Mouse (Mus musculus): ENCODE results near the gene Pogk. TPM values are rescaled to one million over a fixed set of nuclear protein-coding genes. Genes with fewer than 3 reads are reported as not detected.

The Pogk gene
- total RNA-seq (2021), result 10 to 100 TPM; 34.9 to 36.0 TPM
- long read RNA-seq, full-length matches to known transcripts, result 4 of 10 reads
- long read RNA-seq, partial matches to known transcripts, result 0 of 10 reads
- long read RNA-seq, other reads (novel, unspliced or antisense), result 6 of 10 reads

DNA sequence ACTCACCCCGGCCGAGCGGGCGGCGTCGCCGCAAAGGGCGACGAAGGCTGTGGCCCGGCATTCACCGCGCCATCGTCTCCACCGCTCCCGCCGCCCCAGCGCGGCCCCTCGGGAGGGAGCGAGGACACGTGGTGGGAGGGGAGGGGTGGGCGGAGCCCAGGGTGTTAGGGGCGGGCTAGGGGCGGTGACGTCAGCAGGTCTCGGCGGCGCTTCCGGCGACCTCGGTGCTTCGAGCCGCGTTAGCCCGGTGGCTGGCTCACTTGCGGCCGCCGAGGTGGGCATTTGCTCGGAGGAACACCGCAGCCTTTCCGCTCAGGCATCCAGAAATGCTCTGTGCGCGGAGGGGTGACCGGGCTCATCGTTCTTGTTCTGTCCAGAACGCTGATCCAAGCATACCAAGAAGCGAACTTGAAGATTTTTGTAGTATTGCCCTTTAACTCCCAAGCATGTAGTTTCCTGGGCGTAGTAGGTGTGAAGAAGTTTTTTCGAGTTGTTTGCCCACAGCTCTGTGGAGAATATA, at the start of gene Pogk:
Gene Pogk (minus strand): TSS at position 163 of the 520 bp plus-strand sequence.
- peak; percentile 46 to 80 for DNase-seq (ENCODE audit: low spot score in 2 of 2)

DNA sequence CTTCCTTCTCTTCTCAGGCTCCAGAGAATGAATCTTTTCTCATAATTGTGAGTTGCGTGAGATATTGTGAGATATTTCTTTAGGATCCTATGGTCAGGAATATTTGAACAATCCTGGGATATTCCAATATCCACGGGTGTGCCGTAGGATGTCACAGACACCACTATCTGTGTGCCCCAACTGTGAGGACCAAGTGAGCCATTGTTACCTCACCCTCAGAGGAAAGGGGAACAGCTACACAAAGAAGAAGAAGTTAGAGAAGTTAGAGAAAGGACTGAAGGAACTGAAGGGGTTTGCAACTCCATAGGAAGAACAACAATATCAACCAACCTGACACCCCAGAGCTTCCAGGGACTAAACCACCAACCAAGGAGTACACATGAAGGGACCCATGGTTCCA, 32.3 kb upstream of the Pogk start:
- DNase-seq (ENCODE audit: low spot score in 2 of 2), result no peak

DNA sequence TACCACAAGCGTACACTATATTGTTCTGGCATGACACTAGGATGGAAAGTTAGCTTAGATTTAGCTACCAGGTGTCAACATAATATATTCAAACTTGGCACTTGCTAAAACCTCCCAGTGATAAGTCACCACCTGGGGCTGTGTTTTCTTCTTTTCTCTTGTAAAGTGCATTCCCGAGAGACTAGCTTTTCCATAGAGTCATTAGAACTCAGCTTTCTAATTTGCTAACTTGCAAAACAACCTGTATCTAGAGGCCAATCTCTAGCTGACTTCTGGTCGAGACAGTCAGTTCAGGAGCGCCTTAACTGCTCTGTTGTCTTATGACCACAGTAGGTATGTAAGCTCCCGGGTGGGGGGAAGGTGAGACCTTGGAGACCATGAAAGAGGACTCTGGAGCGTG, 29.8 kb upstream of the Pogk start:
- DNase-seq (ENCODE audit: low spot score in 2 of 2), result no peak

DNA sequence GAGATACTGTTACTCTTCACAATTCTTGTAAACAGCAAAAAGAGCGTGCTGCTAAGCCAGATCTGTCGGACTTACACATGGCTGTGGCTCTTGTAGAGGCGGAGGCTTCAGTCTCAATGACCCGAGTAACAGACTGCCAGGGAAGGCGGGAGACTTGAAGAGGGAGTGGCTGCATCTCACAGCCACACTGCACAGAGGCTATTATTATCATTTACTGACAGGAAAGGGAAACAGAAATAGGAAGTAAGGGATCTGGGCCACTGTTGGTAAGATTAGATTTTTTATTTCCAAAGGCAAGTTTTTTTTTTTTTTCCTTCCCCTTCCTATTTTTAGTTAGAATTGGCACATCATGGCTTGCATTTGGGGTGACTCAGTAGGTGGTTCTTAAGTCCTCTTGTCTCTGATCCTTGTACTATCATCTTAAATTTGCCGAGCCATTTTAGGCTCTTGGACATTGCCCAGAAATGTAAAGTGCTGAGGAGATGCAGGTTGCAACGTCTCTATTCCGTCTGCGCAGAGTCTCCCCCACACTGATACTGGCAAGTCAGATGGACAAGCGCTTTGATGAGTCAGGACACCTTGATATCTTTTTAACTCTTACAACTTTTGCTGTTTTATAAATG, 20.3 kb upstream of the Pogk start:
- no peak for DNase-seq (ENCODE audit: low spot score in 2 of 2)

DNA sequence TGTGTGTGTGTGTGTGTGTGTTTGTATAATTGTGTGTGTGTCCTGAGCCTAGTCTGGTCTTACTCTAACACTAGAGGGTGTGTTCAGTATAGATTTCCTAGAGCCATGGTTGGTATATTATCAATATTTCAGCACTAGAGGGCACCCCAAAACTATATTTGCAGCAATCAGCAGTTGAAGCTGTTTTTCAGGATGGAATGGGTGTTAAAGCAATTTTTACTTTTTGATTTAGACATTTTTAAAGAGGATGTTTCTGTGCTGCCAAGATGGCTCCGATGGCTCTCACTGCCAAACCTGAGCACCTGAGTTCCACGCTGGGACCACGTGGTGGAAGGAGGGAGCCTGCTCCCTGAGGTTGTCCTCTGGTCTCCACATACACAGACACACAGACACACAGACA, 19.4 kb upstream of the Pogk start:
- DNase-seq (ENCODE audit: low spot score in 2 of 2), result peak in 1 of 2 experiments; percentile 71

DNA sequence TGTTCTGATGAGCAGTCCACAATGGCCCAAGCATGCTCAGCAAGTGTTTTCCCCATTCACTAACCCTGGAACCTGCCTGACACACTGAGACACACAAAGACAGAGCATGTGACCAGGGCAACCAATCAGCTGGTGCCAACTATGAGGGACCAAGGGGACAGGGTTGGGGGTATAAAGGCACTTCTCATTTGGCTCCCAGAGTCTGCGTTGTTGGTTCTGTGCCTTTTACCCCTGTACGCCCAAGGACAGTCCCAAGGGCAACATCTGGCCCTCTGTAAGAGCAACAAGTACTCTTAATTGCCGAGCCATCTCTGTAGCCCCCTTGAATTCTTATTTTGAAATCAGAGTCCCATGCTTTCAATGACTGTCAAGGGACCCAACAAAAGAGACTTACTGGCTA, 2.6 kb upstream of the Pogk start:
- no peak for DNase-seq (ENCODE audit: low spot score in 2 of 2)

DNA sequence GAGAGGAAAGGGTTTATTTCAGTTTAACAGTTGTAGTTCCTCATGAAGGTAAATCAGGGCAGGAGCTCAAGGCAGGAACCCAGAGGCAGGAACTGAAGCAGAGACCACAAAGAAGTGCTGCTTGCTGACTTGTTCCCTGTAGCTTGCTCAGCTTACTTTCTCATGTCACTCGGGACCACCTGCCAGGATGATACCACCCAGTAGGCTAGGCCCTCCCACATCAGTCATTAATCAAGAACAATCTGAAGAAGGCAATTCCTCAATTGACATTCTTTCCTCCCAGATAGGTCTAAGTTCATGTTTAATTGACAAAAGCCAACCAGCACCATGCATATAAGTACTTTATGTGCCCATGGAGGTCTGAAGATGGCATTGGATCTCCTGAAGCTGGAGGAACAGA, 1.9 kb upstream of the Pogk start:
- no peak for DNase-seq (ENCODE audit: low spot score in 2 of 2)

DNA sequence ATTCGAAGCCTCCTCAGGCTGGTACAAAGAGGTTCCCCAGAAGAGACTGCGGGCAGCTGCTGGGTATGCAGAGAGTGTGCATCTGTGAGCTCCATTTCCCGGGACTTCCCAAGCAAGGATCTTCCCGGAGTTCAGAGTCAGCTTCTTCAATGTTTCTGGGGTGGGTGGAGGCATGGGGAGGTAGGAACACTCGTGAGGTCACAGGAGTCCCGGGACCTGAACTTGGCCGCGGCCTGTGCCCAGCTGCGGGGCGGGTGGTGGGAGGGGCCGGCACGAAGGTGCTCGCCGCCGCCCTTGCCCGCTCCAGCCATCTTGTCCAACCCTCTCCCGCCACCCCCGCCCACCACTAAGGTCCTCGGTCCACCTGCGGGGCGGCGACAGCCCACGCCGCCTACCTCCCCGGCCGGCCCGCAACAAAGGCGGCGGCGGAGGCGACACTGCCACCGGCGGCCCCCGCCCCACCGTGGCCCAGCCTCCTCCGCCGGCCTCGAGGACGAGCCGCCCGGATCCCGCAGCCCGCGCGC, 424 bp downstream of the Pogk start:
- peak in 1 of 2 experiments; percentile 20 for DNase-seq (ENCODE audit: low spot score in 2 of 2)

DNA sequence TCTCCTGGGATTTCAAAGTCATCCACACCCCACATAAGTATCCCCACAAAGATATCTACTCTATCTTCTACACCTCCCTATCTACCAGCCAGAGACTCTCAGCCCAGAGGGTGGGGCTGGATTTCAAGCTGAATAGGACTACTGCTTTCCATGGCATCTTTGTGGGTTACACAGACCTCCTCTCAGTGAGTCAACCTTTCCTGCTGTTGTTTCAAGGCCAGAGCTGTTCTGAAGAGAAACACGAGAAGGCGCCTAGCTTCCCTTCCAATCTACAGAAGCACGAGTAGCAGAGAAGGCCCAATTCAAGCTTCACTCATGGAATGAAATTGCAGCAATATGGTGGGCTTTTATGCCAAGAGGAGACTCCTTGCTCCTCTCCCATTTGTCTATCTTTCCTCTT, 5.8 kb downstream of the Pogk start:
- no peak for DNase-seq (ENCODE audit: low spot score in 2 of 2)

DNA sequence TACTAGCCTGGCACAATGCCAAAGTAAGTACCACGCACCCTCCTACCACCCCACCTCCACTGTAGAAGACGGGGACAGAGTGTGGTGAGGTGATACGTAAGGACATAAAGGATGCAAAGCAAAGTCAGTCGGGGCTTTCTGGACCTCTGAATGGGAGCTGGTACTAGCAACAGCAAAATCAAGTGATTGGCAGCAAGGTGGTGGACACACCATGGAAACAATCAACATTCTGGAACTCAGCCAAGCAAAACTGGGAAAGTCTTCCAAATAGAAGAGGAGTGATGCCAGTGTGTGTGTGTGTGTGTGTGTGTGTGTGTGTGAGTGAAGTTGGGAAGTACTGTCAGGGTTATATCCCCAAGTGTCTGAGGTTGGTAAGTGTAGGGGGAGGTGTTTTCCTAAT, 7.7 kb downstream of the Pogk start:
- peak in 1 of 2 experiments; percentile 56 for DNase-seq (ENCODE audit: low spot score in 2 of 2)

DNA sequence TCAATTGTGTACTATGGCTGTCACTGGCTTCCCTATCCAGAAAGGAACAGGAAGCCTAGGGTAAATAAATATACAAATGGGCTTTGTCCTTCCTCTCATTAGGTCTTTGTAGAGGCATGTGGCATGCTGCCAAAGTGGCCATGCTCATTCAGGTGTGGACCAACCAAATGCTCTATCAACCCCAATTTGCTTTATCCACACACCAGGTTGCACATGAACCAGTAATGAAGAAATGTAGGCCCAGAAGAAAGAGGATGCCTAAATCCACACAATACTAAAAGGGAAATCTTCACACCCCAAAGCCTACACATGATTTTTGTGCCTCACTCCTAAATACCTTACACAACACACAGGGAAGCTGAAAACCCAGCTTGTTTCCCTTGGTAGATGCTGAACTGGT, 8.2 kb downstream of the Pogk start:
- DNase-seq (ENCODE audit: low spot score in 2 of 2), result no peak

DNA sequence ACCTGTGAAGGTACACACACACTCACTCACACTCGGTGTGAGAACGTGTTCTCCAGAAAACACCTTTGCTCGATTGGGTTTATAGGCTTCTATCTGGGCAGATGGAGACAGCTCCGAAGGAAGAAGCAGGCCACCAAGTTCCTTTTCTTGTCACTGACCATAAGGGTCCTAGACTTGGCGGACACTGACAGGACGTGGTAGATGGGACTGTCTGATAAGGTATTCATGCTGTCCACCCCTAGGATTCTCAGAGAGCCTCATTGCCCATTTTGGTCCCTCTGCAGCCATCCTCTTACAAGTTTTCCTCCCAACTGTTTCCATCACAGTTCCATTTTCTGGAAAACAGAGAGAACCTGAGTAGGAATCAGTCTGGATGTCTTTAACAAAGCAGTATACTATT, 13.3 kb downstream of the Pogk start:
- no peak for DNase-seq (ENCODE audit: low spot score in 2 of 2)

DNA sequence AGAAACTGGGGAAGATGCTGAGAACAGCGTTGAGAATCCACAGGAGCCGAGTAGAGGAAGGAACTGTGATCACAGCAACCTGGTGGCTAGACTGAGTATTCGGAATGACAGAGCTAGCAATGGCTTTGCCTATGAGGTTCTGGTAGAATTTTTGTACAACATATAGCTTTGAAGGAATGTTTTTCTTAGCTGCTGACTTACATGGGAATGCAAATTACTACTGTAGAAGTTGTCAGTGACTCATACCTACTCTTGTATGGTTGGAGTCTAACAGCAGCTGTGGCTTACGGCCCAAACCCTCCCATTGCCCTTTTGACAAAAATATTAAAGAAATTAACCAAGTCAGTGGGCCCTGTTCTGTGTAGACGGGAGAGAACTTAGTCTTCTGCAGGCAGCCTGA, 14.0 kb downstream of the Pogk start:
- DNase-seq (ENCODE audit: low spot score in 2 of 2), result no peak

DNA sequence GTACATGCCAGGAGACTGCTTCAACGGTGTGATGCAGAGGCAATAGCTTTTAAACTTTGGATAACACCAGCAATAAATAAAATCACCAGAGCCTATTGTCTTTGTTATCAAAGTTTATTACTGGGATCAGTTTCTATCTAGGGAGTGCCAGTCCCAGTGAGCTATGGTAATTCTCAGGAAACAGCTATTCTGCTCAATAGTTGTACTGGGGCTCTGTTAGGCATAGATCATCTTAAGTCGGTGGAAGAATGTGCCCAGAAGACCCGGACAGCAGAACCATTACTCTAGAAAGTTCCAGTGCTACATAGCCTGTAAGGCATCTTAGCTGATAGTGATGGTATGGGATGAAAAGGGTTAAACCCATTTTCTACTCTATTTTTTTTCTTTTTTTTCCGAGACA, 14.9 kb downstream of the Pogk start:
- no peak for DNase-seq (ENCODE audit: low spot score in 2 of 2)

DNA sequence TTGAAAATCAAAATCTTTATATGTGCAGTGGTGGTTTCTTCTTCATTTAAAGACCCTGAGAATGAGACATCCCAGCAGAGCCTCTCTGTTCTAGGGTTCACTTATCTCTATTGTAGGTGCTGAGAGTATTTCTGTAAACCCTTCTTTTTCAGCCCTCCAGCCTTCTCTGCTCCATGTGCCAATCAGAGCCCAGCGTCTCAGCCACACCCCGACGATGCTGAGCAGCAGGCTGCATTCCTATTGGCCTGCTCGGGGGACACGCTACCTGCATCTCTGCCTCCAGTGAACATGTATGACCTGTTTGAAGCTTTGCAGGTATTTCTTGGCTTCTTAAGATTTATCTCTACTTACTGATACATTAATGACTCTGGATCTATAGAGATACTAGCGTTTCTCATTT, 18.0 kb downstream of the Pogk start:
- DNase-seq (ENCODE audit: low spot score in 2 of 2), result no peak

DNA sequence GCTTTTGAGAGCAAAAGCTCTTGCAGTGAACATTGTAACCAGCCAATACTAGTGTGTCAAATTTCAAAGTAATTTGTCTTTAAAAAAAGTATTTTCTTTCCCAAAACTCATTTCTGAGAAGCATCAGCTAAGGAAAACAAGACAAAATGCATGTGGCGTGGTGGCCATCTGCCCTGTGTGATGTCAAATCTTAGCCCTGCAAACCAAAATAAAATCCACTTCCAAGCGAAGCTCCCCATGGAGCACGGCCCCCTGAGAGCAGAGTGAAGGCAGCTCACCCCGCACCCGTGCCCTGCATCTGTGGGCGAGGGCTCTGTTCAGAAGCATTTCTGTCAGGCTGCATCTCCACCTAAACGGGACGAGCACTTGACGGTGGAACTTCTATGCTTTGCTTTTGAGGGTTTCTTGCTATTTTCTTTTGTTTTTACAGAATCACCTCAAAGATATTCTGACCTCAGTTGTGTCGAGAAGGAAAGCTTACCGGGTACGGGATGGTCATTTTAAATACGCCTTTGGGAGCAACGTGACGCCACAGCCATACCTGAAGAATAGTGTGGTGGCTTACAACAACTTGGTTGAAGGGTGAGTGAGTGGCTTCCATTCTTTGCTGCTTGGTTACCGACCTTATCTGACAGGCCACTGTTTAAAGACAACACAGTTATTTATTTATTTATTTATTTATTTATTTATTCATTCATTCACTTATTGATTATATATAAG, 20.1 kb downstream of the Pogk start:
- DNase-seq (ENCODE audit: low spot score in 2 of 2), result no peak

DNA sequence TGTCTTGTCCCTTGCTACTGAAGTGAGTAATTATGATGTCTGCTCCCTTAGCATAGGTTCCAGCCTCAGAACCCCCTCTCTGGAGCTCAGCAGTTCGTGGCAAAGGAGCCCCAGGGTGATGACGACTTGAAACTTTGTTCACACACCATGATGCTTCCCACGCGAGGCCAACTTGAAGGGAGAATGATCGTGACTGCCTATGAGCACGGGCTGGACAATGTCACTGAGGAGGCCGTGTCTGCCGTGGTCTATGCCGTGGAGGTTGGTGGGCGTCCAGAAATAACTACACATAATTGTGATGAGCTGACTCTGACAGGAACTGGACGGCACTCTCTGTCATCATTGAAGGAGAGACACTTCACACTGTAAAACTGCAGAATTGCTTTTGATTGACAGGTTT, 21.2 kb downstream of the Pogk start:
- no peak for DNase-seq (ENCODE audit: low spot score in 2 of 2)

DNA sequence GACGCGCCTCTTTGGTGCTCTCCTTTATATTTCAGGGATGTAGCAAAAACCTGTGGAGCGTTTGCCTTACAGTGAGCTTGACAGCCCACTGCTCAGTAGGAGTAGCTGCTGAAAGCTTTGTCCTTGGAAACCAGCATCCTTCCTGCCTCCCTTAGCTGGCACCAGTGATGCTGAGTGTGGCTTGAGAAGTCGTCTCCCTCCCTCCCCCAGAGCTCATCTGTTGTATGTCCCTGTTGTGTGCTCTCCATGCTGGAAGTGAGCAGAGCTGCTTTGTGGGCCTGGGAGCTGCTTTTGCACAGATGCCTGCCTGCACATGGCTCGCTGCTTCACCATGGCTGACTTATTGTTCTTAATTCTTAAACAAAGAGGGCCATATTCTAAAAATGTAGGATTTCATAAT, 24.2 kb downstream of the Pogk start:
- peak; percentile 42 to 67 for DNase-seq (ENCODE audit: low spot score in 2 of 2)

DNA sequence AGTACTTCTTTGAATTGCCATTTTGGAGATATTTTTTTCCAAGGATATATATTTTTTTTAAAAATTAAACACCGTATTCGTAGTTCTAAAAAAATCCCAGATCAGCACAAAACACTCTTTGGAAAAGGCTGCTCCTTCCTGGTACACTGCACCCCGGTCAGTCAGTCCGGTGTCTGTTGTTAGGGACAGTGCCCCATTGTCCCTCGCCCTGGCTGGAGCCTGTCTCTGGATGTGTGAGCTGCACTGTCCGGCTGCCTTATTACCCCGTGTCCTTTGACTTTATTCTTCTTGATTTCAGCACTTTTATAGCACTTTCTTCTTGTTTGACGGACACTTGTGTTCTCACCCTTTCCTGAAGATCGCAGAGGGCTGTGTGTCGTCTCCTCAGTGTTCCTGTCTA, 25.0 kb downstream of the Pogk start:
- no peak for DNase-seq (ENCODE audit: low spot score in 2 of 2)

DNA sequence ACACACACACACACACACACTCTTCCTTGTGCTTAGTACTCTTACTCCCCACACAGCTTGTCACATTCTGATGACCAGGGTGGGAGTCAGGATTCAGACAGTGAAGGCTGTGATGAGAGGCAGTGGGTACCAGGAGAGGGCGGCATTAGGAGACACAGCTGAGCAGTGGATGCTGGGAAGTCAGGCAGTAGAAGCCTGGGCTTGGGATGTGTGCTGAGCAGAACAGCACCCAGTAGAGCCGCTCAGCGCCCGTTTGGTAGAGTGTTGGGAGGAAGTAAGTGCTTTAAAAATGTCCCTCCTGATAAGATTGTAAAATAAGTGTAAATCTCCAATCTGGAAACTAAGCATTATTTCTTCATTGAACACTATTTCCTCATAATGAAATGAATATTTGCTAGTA, 27.0 kb downstream of the Pogk start:
- DNase-seq (ENCODE audit: low spot score in 2 of 2), result no peak

DNA sequence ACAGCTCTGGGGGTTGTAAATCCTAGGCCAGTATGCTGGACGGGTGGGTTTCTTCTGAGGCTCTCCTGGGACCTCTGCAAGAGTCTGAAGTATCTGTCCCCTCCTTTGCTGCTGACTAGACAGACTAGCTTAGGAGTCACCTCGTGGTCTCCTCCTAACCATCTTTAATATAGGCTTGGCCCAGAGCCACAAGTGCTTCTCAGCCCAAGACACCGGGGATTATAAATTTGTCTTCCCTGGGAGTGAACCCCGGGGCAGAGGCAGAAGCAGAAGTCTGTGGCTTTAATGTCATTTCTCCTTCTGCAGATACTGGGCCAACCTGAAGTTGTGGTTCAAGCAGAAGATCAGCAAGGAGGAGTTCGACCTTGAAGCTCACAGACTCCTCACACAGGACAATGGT, 27.8 kb downstream of the Pogk start:
- DNase-seq (ENCODE audit: low spot score in 2 of 2), result no peak

DNA sequence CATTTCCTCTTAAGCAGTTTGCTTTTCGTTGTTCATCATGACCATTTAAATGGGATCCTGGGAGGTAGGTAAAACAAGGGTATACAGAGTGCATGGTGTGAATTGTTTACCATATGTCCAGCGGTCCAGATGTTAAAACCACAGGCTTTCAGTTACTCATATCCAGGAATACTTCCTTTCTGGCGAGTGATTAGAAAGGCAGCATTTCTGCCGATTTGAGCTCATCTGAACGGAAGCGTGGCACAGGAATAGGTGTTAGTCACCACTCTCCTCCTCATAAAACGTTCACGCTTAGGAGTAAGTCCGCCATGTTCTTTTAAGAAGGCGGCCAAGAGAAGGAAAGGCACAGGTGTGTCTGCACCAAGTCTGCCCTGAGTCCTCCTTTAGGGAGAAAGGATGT, 28.3 kb downstream of the Pogk start:
- DNase-seq (ENCODE audit: low spot score in 2 of 2), result no peak
